Mouse (Mus musculus): ENCODE results near the gene Egfl7.

The Egfl7 gene

DNA sequence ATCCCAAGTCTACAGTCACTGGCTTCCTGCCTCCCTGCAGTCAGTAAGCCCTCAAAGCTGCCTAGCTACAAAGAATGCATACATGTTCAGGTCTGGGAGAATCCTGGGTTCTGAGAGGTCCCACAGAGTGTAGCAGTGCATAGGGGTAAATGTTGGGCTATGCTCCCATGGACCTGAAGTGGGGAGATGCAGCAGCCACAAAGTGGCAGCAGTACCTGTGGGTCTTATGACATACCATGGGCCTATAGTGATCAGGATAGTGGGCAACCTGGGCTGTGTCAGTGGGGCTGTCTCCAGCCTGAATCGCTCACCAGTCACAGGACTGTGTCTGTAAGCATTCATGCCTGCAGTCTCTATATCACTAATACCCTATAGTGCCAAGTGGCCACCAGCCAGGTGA is at the start of gene Egfl7:
Gene Egfl7 (plus strand): TSS at position 301 of the 400 bp plus-strand sequence.
- DNase-seq (ENCODE audit: low spot score in 2 of 2): no peak

DNA sequence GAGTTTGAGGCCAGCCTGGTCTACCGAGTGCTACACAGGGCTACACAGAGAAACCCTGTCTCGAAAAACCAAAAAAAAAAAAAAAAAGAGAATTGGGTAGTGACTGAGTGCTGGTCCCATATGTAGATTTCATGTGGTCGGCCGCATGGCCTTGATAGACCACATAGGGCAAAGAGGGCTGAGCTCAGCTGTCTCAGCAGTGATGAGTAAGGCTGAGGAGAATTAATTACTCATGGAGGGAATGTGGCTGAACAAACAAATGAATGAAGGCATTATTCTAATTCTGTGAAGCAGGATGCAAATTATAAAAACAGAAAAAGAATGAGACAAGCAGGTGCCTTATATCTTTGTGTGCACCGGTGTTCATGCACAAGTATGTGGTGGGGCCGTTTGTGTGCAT is 48.0 kb upstream of the Egfl7 start:
- no peak for DNase-seq (ENCODE audit: low spot score in 2 of 2)

DNA sequence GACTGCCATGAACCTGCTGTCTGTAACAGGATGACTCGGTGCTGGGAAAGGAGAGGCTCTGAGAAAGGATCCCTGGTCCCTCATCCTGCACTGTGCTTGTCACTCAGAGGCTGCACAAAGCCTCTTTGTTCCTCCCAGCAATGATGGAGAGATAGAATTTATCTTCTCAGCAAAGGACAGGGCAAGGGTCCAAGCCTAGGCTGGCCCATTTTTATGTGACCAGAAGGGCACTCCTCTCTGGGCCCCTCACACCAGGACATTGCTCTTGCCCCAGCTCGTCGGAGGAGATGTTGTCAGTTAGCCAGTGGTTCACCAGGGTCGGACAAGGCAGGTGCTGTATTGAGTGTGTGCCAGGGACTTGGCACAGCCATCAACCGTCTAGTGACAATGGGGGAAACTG is 46.6 kb upstream of the Egfl7 start:
- no peak for DNase-seq (ENCODE audit: low spot score in 2 of 2)

DNA sequence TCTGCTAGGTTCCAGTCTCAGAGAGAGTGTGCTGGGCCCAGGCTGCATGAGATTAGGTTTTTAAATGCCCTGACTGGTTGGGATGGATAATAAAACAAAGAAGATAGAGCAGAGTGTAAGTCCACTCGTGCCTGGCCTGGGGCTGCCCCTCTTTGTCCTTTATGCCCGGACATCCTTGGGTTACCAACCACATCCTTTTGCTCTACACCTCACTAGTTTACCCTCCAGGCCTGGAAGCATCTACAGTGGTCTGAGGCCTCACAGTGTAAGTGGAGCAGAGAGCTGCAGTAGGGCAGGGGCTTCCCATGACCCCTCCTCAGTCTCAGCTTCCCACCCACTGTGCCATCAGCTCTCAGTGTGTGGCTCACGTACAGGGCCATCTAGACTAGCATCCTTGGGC is 45.7 kb upstream of the Egfl7 start:
- no peak for DNase-seq (ENCODE audit: low spot score in 2 of 2)

DNA sequence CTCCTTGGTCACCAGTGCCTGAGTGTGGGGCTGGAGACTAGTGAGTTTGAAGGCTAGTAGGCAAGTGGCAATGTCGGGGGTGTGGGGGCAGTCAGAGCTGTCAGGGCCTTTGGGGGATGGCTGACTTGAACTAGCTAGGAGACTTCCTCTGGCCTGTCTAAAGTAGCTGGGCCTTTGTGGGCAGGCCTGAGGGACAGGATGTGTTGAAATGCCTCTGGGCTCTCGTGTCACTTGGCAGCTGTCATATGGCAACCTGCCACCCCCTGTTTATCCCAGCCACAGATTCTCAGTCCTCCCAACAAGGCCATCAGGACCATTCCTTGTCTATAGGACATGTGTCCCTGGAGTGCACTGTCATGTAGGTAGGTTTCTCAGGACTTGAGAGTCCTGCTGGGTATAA is 45.2 kb upstream of the Egfl7 start:
- DNase-seq (ENCODE audit: low spot score in 2 of 2): no peak

DNA sequence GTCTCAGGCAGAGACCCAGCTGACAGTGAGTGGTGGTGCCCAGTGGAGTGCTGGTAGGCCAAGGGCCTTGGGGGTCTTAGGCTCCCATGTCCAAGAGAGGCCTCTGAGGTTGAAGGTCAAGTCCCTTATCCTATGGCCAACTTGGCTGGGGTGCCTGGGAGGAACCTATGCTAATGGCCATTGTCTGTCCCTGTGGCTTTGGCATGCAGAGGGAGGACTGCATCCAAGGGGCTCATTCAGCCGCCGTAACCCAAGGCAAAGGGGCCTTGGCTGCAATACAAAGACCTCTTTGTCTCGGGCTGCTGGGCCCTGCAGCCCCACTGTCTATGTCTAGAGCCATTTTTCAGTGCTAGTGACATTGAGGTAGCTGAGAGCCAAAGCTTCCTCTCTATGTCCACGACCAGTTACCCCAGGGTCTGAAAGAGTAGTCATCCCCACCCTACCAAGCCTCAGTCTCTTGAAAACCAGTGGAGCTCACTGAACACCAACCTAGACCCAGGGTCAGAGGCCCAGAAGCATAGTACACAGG is 44.2 kb upstream of the Egfl7 start:
- DNase-seq (ENCODE audit: low spot score in 2 of 2): no peak

DNA sequence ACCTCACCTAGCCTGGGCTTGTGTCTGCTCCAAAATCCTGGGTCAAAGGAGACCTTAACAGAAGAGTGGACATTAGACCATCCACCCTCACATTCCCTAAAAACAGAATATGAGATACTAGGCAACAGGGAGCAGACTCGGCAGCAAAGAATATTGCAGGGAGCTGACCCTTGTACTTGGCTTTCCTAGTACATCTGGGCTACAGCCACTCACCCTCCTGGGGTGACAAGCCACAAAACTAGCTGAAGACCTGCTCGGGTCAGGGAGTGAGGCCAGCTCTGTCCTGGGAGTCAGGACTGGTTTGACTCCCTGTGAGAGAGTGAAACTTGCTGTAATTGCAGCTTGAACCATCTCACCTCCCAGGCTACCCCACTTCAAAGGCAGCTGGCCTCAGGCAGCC is 40.3 kb upstream of the Egfl7 start:
- DNase-seq (ENCODE audit: low spot score in 2 of 2): no peak

DNA sequence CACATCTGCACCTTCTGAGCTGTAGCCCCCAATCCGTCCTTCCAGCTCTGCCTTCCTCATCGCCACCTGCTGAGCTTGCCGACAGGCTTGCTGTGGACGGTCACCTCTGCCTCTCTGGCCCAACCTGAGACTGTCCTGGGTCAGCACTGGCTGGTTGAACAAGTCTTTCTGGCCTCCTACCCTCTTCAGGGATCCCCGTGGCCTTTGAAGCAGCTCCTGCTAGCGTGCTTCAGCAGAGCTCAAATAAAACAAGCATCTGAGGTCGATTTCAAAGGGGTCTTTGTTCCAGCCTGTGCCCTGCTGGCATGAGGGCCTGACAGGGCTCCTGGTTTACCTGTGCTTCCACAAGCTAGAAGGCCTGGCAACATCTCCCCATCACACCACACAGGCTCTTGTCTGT is 39.1 kb upstream of the Egfl7 start:
- no peak for DNase-seq (ENCODE audit: low spot score in 2 of 2)

DNA sequence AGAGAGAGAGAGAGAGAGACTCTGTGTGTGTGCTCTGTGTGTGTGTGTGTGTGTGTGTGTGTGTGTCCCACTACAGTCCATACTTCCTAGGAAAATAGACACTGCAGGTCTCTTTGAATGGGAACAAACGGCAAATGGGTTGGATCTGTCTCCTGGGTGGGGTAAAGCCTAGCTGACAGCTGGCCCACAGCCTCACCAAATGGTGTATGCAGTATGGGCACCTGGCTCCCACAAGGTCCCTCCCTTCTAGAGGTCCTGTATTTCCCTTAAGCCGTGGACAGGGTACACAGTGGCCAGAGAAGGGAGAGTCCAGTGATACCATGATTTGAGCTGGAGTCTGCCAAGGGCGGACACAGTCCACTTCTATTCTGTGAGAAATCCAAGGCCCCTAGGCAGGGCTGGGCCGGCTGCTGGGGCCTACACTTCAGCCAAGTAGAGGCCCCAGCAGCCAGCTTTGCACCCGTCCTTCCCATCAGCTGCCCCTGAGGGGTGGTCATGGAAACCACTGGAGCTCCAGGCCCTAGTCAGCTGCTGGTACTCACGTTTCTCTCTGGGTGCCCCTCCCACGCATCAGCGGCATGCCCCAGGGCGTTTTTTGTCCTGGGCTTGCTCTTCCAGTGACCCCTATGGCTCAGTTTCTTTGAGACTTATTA is 38.4 kb upstream of the Egfl7 start:
- no peak for DNase-seq (ENCODE audit: low spot score in 2 of 2)

DNA sequence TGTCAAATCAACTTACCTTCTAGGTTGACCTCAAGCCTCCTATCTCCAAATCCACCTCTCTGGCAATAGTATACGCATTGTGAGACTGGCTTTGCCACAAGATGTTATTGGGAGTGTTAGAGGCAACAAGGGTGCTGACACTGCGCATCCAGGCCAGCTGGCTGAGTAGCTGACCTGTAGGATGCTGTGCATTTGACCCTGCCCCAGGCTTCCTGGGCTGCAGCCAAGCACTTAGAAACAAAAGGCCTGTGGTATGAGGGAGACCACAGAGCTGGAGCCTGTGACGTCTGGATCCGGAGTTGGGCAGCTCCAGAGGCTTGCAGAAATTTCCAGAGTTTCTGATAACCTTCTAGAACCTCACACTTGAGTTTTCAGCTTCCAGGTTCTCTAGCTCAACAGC is 36.7 kb upstream of the Egfl7 start:
- no peak for DNase-seq (ENCODE audit: low spot score in 2 of 2)

DNA sequence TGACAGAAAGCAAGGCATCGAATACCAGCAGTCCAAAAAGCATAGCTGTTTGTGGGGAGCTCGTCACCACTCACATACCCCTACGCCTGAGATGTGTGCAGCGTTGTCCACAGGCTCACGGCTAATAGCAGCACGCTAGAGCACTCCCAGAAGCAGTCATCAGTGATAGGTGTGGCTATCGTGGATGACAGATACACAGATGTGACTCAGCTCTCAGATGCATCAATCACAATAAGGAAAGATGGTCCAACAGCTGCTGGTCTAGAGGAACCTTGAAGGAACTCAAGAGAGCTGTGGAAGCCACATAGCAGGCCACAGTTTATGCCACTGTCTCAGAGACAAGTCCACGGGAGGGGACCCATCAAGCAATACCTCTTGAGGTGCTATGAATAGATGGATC is 36.0 kb upstream of the Egfl7 start:
- DNase-seq (ENCODE audit: low spot score in 2 of 2): no peak

DNA sequence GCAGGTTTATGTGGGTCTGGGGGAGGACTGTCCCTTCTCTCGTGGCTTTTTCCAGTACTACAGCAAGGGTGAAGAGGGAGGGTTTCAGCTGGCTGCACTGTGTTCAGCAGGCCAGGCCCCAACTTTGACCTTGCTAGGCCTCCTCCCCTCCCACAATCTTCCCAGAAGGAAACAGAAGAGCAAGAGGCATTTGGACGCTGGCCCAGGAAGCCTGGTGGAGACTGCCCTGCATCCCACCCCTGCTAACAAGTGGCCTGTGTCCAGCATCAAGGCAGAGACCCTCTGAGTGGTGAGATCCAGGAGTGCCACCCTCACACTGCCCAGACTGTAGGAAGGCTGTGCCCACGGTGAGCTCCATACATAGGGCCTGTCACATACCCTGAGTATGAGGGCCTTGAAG is 35.5 kb upstream of the Egfl7 start:
- DNase-seq (ENCODE audit: low spot score in 2 of 2): no peak

DNA sequence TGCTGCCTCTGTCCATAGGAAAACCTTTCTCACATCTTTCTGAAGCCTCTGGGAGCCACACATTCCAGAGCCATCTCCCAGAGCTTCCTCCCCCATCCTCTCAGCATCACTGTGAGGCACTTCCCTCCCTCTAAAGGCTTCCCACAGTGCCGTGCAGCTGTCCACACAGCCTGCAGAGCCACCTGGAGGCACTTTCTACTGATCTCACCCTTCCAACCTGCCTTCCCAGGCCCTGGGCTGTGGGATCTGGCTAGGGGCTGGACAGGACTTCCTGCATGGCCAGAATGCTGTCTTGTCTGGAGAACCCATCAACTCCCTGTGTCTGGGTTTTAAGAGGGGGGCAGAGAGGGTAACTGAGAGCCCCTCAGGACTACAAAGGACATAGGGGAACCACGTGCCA is 32.3 kb upstream of the Egfl7 start:
- no peak for DNase-seq (ENCODE audit: low spot score in 2 of 2)

DNA sequence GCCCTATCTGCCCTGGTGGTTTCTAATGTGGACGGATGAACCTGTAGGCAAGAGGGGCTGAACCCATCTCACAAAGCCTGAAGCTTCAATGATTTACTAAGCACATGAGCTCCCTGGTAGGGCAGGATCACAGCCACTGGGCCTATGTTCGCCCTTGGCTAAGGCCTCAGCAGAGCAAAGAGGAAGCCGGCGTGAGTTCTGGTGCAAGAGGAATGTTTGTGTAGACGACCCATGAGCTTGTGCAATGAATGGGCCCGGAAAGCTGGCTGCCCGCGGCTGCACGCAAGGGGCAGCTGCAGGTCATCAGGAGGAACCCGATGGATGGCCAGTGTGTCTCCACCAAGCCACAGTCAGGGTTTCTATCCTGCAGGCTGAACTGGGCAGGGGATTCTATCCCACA is 30.0 kb upstream of the Egfl7 start:
- no peak for DNase-seq (ENCODE audit: low spot score in 2 of 2)

DNA sequence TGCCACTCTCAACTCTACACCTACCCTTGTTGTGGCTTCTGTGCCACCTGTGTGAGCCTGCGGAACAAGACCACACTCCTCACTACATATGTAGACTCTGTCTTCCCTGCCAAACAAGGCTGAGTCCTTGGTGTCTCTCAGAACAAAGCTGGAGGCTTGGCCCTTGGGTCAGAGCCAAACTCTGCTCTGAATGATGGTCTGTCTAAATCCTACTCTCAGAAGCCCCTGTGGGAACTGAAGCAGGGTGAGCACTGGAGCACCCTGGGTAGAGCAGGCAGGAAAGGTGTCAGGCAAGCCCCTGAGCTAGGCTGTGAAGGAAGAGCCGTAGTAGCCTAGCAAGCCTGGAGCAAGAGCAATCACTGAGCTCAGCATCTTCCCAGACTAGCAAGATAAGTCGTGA is 29.6 kb upstream of the Egfl7 start:
- no peak for DNase-seq (ENCODE audit: low spot score in 2 of 2)

DNA sequence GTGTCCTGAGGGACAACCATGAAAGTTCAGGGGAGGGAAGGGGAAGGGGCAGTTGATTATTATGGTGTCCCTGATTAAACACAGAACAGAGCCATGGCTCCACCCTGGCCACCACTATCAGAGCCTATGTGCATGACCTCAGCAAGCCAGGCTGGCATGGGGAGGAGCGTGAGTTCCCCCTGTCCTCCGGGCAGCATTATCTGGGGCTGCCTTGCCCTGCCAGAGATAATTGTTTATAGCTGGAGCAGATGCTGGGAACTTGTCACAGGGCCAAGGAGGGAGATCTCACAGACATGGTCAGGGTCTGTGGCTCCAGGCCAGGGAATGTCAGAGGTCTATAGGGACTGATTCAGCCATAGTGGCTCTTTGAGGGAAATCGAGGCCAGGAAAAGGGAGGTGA is 29.0 kb upstream of the Egfl7 start:
- no peak for DNase-seq (ENCODE audit: low spot score in 2 of 2)

DNA sequence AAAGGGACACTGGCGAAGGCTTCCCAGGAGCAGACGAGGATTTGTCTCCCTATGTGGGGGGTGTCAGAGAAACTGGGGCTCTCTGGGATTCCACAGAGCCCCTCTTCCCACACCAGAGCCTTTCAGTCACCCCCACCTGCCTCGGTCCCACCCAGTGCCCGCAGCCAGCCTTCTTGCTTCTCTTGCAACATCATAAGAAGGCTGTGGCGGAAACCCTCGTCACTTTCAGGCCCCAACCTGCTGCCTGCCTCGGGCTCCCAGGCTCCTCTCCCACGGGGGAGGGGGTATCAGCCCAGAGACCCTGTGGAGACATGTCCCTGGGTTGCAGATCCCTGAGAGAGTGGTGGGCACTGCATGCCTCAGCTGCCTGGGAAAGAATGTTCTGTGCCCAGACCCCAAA is 28.4 kb upstream of the Egfl7 start:
- DNase-seq (ENCODE audit: low spot score in 2 of 2): no peak

DNA sequence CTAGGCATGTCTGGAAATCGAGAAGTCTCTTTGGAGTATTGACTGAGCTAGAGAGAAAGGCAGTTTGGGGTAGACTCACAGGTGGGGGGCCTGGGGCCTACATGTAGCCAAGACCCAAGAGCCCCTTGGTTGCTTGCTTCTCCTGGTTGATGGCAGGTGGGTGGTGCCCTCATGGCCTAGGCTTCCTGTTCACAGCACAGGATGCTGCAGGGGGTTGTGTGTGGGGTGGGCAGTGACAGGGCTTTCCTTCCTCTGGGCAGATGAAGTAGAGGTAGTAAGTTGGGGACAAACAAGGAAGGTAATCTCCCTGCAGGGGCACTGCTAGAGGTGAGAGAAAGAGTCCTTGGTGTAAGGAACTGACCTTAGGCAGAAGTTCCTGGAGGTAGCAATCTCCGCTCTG is 27.7 kb upstream of the Egfl7 start:
- DNase-seq (ENCODE audit: low spot score in 2 of 2): no peak

DNA sequence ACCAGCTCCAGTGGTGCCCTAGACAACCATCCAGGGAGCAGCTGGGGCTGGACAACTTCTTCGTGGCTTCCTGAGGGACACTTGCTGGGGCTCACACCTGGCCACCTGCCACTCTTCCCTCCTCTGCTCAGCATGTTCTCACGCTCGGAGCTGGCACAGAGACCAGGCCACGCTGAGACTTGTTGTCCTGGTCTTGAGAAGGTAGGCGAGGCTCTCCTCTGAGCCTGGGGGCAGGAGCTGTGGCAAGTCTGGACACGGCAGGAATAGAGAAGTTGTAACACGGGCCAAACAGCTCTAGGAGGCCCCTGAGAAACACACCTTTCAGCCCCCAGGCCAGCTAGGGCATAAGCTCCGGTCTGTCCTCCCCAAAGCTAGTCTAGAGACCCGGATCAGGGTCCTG is 25.9 kb upstream of the Egfl7 start:
- no peak for DNase-seq (ENCODE audit: low spot score in 2 of 2)

DNA sequence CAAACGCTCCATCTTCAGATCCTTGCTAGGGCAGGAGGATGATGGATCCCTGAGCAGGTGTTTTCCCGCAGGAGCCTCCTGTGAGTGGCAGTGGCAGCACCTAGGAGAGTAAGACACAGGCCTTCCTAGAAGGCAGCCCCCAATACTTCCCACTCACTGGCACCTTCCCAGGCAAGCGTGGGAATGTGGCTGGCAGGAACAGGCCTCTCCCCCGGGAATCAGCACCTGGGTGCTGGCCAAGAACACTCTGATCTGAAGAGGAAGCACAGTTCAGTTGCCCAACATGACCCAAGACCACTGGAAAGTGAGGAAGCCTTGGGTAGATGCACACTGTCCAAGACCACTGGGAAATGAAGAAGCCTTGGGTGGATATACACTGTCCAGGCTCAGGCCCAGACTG is 24.7 kb upstream of the Egfl7 start:
- DNase-seq (ENCODE audit: low spot score in 2 of 2): no peak

DNA sequence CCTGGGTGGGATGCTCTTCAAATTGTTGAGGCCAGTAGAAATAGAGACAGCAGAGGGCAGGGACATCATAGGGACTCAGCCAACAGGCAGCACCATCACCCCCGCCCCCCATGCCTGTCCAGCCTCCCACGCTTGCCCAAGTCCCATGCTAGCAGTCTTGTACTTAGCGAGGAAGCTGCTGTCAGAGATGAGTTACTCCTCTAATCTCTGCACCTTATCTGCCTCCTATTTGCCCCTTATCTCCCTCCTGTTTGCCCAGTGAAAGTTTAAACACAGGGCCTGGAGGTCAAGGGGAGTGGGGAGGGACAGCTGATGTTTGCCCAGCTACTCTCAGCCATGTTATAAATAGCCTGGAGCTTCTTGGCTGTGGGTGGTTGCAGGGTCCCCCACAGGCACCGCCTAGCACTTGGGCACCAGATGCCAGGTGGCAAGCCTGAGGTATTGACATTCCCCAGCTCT is 23.2 kb upstream of the Egfl7 start:
- no peak for DNase-seq (ENCODE audit: low spot score in 2 of 2)

DNA sequence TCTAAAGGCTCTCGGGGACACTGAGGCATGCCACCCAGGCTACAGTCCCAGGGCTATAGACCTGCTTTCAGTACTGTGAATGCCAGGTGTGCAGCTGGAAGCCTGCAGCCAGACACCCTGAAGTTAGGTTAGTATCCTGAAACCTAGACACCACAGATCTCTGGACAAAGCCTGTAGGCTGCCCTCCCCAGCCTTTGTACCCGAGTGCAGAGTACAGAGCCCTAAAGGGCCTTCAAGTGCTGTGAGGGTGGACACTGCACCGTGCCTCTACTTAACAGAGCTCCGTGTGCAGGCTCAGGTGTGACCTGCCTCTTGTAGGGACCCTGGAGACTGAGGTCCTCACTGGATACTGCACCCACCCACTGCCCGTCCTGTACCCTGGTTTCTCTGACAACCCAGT is 19.3 kb upstream of the Egfl7 start:
- DNase-seq (ENCODE audit: low spot score in 2 of 2): no peak

DNA sequence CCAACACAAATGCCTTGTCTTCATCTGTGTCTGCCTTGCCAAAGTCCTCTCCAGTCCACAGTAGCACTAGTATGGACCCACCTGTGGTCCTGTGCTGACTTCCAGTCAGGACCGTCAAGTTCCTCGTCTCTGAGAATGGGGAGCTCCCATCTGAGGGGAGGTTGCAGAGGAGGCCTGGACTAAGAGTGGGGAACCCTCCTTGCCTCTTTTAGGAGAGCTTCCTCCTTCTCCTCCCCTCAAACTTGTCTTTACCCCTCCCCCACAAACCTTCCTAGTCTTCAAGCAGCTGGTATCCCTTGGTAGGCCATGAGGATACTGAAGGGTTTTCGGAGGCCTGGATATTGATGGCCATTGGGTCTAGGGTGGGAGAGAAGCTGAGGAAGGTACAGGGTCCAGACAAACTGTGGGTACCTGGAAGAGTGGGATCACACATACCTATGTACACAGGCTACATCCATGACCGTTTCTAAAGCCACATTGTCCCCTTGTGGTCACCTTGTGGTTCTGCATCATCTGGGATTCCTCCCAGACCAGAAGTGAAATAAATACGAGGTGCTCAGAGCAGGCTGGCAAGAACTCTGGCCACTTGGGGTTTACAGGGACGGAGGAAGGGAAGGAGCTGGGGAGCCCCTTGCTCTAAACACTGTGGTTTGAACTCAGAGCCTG is 18.3 kb upstream of the Egfl7 start:
- DNase-seq (ENCODE audit: low spot score in 2 of 2): no peak

DNA sequence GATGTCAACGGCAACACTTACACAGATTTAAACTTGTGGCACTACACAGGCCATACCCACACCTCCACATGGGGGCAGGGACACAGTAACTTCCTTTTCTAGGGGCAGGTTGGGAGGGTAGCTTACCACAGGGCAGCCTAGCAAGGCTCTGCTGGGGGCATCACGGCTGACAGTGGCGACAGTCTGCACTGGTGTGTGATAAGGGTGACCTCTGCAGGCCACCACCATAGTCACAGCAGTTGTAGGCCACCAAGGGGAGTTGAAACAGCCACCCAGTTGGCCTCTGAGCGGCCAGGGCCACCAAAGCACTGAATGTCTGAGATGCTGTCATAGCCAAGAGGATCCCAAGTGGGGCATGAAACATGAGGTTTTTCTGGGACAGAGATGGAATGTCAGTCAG is 13.6 kb upstream of the Egfl7 start:
- DNase-seq (ENCODE audit: low spot score in 2 of 2): no peak

Measured in frontal cortex, postnatal 10 days (tissue).